Mouse (Mus musculus) bone marrow macrophage, adult 2 months (primary cell): Measurements from ENCODE around the gene Clip1. TPM values are rescaled to one million over a fixed set of nuclear protein-coding genes. Genes with fewer than 3 reads are reported as not detected.

Experiments
- H3K27ac ChIP-seq: 2 replicates; pipeline ENCODE4 v1.5.1; 2012; ENCODE audit warnings: low read depth, low read length; ENCODE audit not compliant: insufficient read depth
- H3K4me1 ChIP-seq: 2 replicates; pipeline ENCODE4 v1.6.1; 2012; ENCODE audit warnings: low read length; ENCODE audit not compliant: control insufficient read depth, insufficient read depth
- H3K4me3 ChIP-seq: 2 replicates; pipeline ENCODE4 v1.5.1; 2012; ENCODE audit warnings: mild to moderate bottlenecking, low read length, moderate library complexity; ENCODE audit not compliant: insufficient read depth
- CTCF ChIP-seq: IDR thresholded peaks from 2 replicates; pipeline ENCODE4 v1.5.1; 2012; ENCODE audit warnings: low read depth, mild to moderate bottlenecking, low read length, moderate library complexity
- POLR2A ChIP-seq: IDR thresholded peaks from 2 replicates; pipeline ENCODE4 v1.6.1; 2012; ENCODE audit warnings: mild to moderate bottlenecking, low read depth, low read length, borderline replicate concordance
- polyA plus RNA-seq: library from polyadenylated mRNA; stranded (reverse); fragments of >200 nt; gene quantifications from 2 replicates; pipeline ENCODE4 v1.2.4, GENCODE M21; 2012; ENCODE audit not compliant: missing spikeins, insufficient read depth, insufficient read length

Gene Clip1
- polyA plus RNA-seq, 1 experiment = 73.6 TPM

GRCm38 (mm10) chr5:123609843-123610242, 74.6 kb downstream of the Clip1 start:
- Histone ChIP-seq H3K27ac (no peak overlapping the region), H3K4me3 (no peak overlapping the region), H3K4me1 (peaks cover 16% of the 10 kb centered on the region)
- TF ChIP-seq POLR2A (no peak), CTCF (peak; percentile 69; the same call in 1 of the 2 replicates)

DNA sequence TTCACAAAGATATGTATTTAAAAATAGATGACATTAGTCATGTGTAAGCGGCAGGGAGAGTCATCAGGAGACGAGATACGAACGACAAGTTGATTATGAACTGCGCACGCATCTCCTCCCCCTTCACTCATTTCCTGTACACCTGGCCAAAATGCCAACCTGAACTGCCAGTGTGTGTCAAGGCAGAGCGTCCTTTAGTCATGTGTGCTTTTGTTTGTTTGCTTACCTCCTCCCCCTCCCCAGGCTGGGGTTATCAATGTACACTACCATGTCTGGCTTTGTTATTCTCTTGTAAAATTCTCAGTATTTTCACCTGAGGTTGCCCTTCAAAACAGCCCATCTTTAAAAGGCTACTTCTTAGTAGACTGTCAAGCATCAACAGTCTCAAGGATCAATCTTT, 75.0 kb downstream of the Clip1 start:
- H3K4me1 ChIP-seq = peaks cover 16% of the 10 kb centered on the region

DNA sequence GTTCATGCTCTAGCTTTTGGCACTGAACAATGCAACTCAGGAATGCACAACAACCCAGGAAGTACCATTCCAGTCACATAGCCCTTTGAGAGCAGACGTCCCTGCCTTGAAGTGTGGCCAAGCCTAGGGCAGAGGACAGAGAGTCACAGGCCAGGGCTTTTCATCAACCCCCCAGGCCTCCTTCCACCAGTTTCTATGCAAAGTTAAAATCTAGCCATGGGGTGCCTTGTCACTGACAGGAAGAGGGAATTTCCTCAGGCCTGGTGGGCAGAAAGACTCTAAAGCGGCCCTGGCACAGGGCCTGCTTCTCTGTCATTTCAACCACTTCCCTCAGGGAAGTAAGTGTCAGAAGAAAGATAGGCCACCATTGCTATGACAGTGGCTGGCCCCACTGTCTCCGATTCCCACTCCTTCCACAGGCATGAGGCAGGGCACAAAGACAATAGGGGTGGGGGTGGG, 77.2 kb downstream of the Clip1 start:
- no peak for TF ChIP-seq POLR2A
- H3K27ac ChIP-seq = peak overlapping the region; percentile 48
- no peak overlapping the region for H3K4me3 ChIP-seq
- peaks cover 16% of the 10 kb centered on the region for H3K4me1 ChIP-seq

More for the DNA sequence above, 75.0 kb downstream of the Clip1 start:
- TF ChIP-seq CTCF (no peak), POLR2A (no peak)
- no peak overlapping the region for H3K27ac ChIP-seq
- no peak overlapping the region for H3K4me3 ChIP-seq

- H3K27ac ChIP-seq = no peak overlapping the region
- no peak overlapping the region for H3K4me3 ChIP-seq
- no peak for TF ChIP-seq POLR2A
- TF ChIP-seq CTCF = no peak
- H3K4me1 ChIP-seq = peaks cover 31% of the 10 kb centered on the region
These were observed 80.9 kb downstream of the Clip1 start for GRCm38 (mm10) chr5:123603496-123603895.

- TF ChIP-seq POLR2A (no peak), CTCF (no peak)
- Histone ChIP-seq H3K27ac (no peak overlapping the region), H3K4me1 (peaks cover 25% of the 10 kb centered on the region), H3K4me3 (no peak overlapping the region)
These were observed 82.2 kb downstream of the Clip1 start for GRCm38 (mm10) chr5:123602174-123602573.

- Histone ChIP-seq H3K4me1 (peaks cover 20% of the 10 kb centered on the region), H3K27ac (no peak overlapping the region), H3K4me3 (no peak overlapping the region)
- no peak for TF ChIP-seq POLR2A
- TF ChIP-seq CTCF = no peak
These were observed 85.1 kb downstream of the Clip1 start for GRCm38 (mm10) chr5:123599319-123599718.

GRCm38 (mm10) chr5:123593622-123594280, 90.7 kb downstream of the Clip1 start:
- no peak overlapping the region for H3K4me3 ChIP-seq
- H3K27ac ChIP-seq = no peak overlapping the region
- H3K4me1 ChIP-seq = no peaks in the 10 kb centered on the region
- TF ChIP-seq POLR2A (no peak), CTCF (no peak)

- no peak for TF ChIP-seq CTCF
- TF ChIP-seq POLR2A = no peak
- peaks cover 21% of the 10 kb centered on the region for H3K4me1 ChIP-seq
- no peak overlapping the region for H3K4me3 ChIP-seq
- H3K27ac ChIP-seq = peak overlapping the region; percentile 26
These were observed 104.4 kb downstream of the Clip1 start for GRCm38 (mm10) chr5:123580043-123580442.

DNA sequence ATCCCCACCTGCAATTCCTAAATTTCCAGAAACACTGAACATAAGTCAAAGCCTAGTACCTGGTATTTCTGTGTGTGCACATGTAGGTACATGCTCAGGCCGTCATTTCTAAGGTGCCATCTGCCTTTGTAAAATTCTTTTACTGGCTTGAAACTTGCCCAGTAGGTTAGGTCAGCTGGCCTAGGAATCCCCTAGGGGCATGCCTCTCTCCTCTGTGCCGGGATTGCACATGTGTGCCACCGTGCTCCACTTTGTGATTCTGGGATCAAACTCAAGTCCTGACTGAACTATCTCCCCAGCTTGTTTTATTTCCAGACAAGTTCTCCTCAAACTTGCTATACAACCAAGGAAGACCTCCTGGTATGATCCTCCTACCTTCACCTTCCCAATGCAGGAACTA, 107.7 kb downstream of the Clip1 start:
- Histone ChIP-seq H3K4me1 (peaks cover 20% of the 10 kb centered on the region), H3K4me3 (no peak overlapping the region), H3K27ac (no peak overlapping the region)
- no peak for TF ChIP-seq CTCF

- Histone ChIP-seq H3K4me3 (no peak overlapping the region), H3K4me1 (peaks cover 21% of the 10 kb centered on the region), H3K27ac (no peak overlapping the region)
- TF ChIP-seq POLR2A = no peak
- no peak for TF ChIP-seq CTCF
These were observed 111.1 kb downstream of the Clip1 start for GRCm38 (mm10) chr5:123573362-123573761.
